Mouse (Mus musculus): Measurements from ENCODE around the gene Prima1. TPM values are rescaled to one million over a fixed set of nuclear protein-coding genes. Genes with fewer than 3 reads are reported as not detected.
A peak's percentile ranks its signal among the peaks of the same experiment; 100 is the strongest.

Gene Prima1
- 3.4 and 3.5 TPM in 2 replicates for polyA plus RNA-seq (2014; fragmentation: Nextera tagmentation; extraction: Ambion mirVana)

GRCm38 (mm10) chr12:103242083-103242581 lies at the start of gene Prima1:
Gene Prima1, minus strand, starts transcription at chr12:103242150.
- H3K4me2 ChIP-seq (replicated peaks; ENCODE audit: low read depth, low read length), result peak within 1 kb of the TSS; percentile 88
- no peaks in the 10 kb centered on the region for H3K36me3 ChIP-seq (ENCODE audit: control insufficient read depth, insufficient read depth, low read length)
- no peaks in the 10 kb centered on the region for H3K27me3 ChIP-seq (ENCODE audit: control insufficient read depth, insufficient read depth, low read length)
- H3K9me3 ChIP-seq (ENCODE audit: control insufficient read depth, low read depth, low read length), result no peaks in the 10 kb centered on the region
- H3K4me3 ChIP-seq (ENCODE audit: low read depth, low read length), result peak within 1 kb of the TSS; percentile 68
- H3K27ac ChIP-seq (ENCODE audit: low read length), result peak within 1 kb of the TSS; percentile 86
- H3K9ac ChIP-seq (replicated peaks; ENCODE audit: low read depth, low read length), result peak within 1 kb of the TSS; percentile 57
- peak; percentile 80 for ATAC-seq (ENCODE audit: insufficient number of reproducible peaks, insufficient read depth, low FRiP score, low read depth)
- under 1% methylated on average over 54 of the region's 54 CpGs for WGBS
- H3K4me1 ChIP-seq (ENCODE audit: control insufficient read depth, insufficient read depth, low read length), result no peaks in the 10 kb centered on the region

GRCm38 (mm10) chr12:103287276-103287675 lies 45.3 kb upstream of the Prima1 start:
- H3K27me3 ChIP-seq (ENCODE audit: control insufficient read depth, insufficient read depth, low read length), result no peaks in the 10 kb centered on the region
- no peak overlapping the region for H3K4me3 ChIP-seq (ENCODE audit: low read depth, low read length)
- H3K9me3 ChIP-seq (ENCODE audit: control insufficient read depth, low read depth, low read length), result no peaks in the 10 kb centered on the region
- no peak overlapping the region for H3K4me2 ChIP-seq (replicated peaks; ENCODE audit: low read depth, low read length)
- H3K27ac ChIP-seq (ENCODE audit: low read length), result no peak overlapping the region
- H3K36me3 ChIP-seq (ENCODE audit: control insufficient read depth, insufficient read depth, low read length), result no peaks in the 10 kb centered on the region
- WGBS, result 66% methylated on average over 4 of the region's 4 CpGs
- H3K4me1 ChIP-seq (ENCODE audit: control insufficient read depth, insufficient read depth, low read length), result no peaks in the 10 kb centered on the region
- no peak for ATAC-seq (ENCODE audit: insufficient number of reproducible peaks, insufficient read depth, low FRiP score, low read depth)
- no peak overlapping the region for H3K9ac ChIP-seq (replicated peaks; ENCODE audit: low read depth, low read length)

GRCm38 (mm10) chr12:103283411-103283810 lies 41.5 kb upstream of the Prima1 start:
- no peak for ATAC-seq (ENCODE audit: insufficient number of reproducible peaks, insufficient read depth, low FRiP score, low read depth)
- H3K4me3 ChIP-seq (ENCODE audit: low read depth, low read length), result no peak overlapping the region
- H3K9me3 ChIP-seq (ENCODE audit: control insufficient read depth, low read depth, low read length), result no peaks in the 10 kb centered on the region
- no peak overlapping the region for H3K27ac ChIP-seq (ENCODE audit: low read length)
- no peaks in the 10 kb centered on the region; the same call in 1 of the 2 replicates for H3K4me1 ChIP-seq (ENCODE audit: control insufficient read depth, insufficient read depth, low read length)
- no peaks in the 10 kb centered on the region for H3K27me3 ChIP-seq (ENCODE audit: control insufficient read depth, insufficient read depth, low read length)
- H3K4me2 ChIP-seq (replicated peaks; ENCODE audit: low read depth, low read length), result no peak overlapping the region
- H3K36me3 ChIP-seq (ENCODE audit: control insufficient read depth, insufficient read depth, low read length), result no peaks in the 10 kb centered on the region
- 81% methylated on average over 3 of the region's 3 CpGs for WGBS
- H3K9ac ChIP-seq (replicated peaks; ENCODE audit: low read depth, low read length), result no peak overlapping the region

- Histone ChIP-seq H3K27ac (ENCODE audit: low read length) (no peak overlapping the region), H3K4me1 (ENCODE audit: control insufficient read depth, insufficient read depth, low read length) (no peaks in the 10 kb centered on the region; the same call in 1 of the 2 replicates), H3K9me3 (ENCODE audit: control insufficient read depth, low read depth, low read length) (no peaks in the 10 kb centered on the region), H3K36me3 (ENCODE audit: control insufficient read depth, insufficient read depth, low read length) (no peaks in the 10 kb centered on the region), H3K27me3 (ENCODE audit: control insufficient read depth, insufficient read depth, low read length) (no peaks in the 10 kb centered on the region), H3K4me3 (ENCODE audit: low read depth, low read length) (no peak overlapping the region), H3K4me2 (replicated peaks; ENCODE audit: low read depth, low read length) (no peak overlapping the region), H3K9ac (replicated peaks; ENCODE audit: low read depth, low read length) (no peak overlapping the region)
- 68% methylated on average over 6 of the region's 6 CpGs for WGBS
- ATAC-seq (ENCODE audit: insufficient number of reproducible peaks, insufficient read depth, low FRiP score, low read depth), result no peak
Measured at GRCm38 (mm10) chr12:103282936-103283335, 41.0 kb upstream of the Prima1 start.

- no peak overlapping the region for H3K27ac ChIP-seq (ENCODE audit: low read length)
- H3K4me2 ChIP-seq (replicated peaks; ENCODE audit: low read depth, low read length), result no peak overlapping the region
- no peaks in the 10 kb centered on the region for H3K9me3 ChIP-seq (ENCODE audit: control insufficient read depth, low read depth, low read length)
- ATAC-seq (ENCODE audit: insufficient number of reproducible peaks, insufficient read depth, low FRiP score, low read depth), result peak; percentile 47; the same call in 1 of the 2 replicates
- H3K27me3 ChIP-seq (ENCODE audit: control insufficient read depth, insufficient read depth, low read length), result no peaks in the 10 kb centered on the region
- H3K4me1 ChIP-seq (ENCODE audit: control insufficient read depth, insufficient read depth, low read length), result no peaks in the 10 kb centered on the region; the same call in 1 of the 2 replicates
- 25% methylated on average over 4 of the region's 4 CpGs for WGBS
- no peaks in the 10 kb centered on the region for H3K36me3 ChIP-seq (ENCODE audit: control insufficient read depth, insufficient read depth, low read length)
- H3K4me3 ChIP-seq (ENCODE audit: low read depth, low read length), result no peak overlapping the region
- H3K9ac ChIP-seq (replicated peaks; ENCODE audit: low read depth, low read length), result no peak overlapping the region
Measured at GRCm38 (mm10) chr12:103281912-103282311, 40.0 kb upstream of the Prima1 start.

- peaks cover 3% of the 10 kb centered on the region; the same call in 1 of the 2 replicates for H3K4me1 ChIP-seq (ENCODE audit: control insufficient read depth, insufficient read depth, low read length)
- H3K9ac ChIP-seq (replicated peaks; ENCODE audit: low read depth, low read length), result no peak overlapping the region
- H3K4me3 ChIP-seq (ENCODE audit: low read depth, low read length), result no peak overlapping the region
- peak; percentile 68; the same call in 1 of the 2 replicates for ATAC-seq (ENCODE audit: insufficient number of reproducible peaks, insufficient read depth, low FRiP score, low read depth)
- H3K4me2 ChIP-seq (replicated peaks; ENCODE audit: low read depth, low read length), result no peak overlapping the region
- no peaks in the 10 kb centered on the region for H3K27me3 ChIP-seq (ENCODE audit: control insufficient read depth, insufficient read depth, low read length)
- no peaks in the 10 kb centered on the region for H3K36me3 ChIP-seq (ENCODE audit: control insufficient read depth, insufficient read depth, low read length)
- H3K27ac ChIP-seq (ENCODE audit: low read length), result no peak overlapping the region
- H3K9me3 ChIP-seq (ENCODE audit: control insufficient read depth, low read depth, low read length), result no peaks in the 10 kb centered on the region
- 13% methylated on average over 2 of the region's 2 CpGs for WGBS
Measured at GRCm38 (mm10) chr12:103281491-103281890, 39.5 kb upstream of the Prima1 start.

- peak; percentile 33; the same call in 1 of the 2 replicates for ATAC-seq (ENCODE audit: insufficient number of reproducible peaks, insufficient read depth, low FRiP score, low read depth)
- 49% methylated on average over 4 of the region's 4 CpGs for WGBS
- H3K9ac ChIP-seq (replicated peaks; ENCODE audit: low read depth, low read length), result no peak overlapping the region
- H3K4me3 ChIP-seq (ENCODE audit: low read depth, low read length), result no peak overlapping the region
- H3K27ac ChIP-seq (ENCODE audit: low read length), result no peak overlapping the region
- peaks cover 3% of the 10 kb centered on the region; the same call in 1 of the 2 replicates for H3K4me1 ChIP-seq (ENCODE audit: control insufficient read depth, insufficient read depth, low read length)
- H3K9me3 ChIP-seq (ENCODE audit: control insufficient read depth, low read depth, low read length), result no peaks in the 10 kb centered on the region
- H3K27me3 ChIP-seq (ENCODE audit: control insufficient read depth, insufficient read depth, low read length), result no peaks in the 10 kb centered on the region
- H3K36me3 ChIP-seq (ENCODE audit: control insufficient read depth, insufficient read depth, low read length), result no peaks in the 10 kb centered on the region
- no peak overlapping the region for H3K4me2 ChIP-seq (replicated peaks; ENCODE audit: low read depth, low read length)
Measured at GRCm38 (mm10) chr12:103276422-103276821, 34.5 kb upstream of the Prima1 start.

- WGBS, result 92% methylated on average over 2 of the region's 2 CpGs
- H3K9ac ChIP-seq (replicated peaks; ENCODE audit: low read depth, low read length), result no peak overlapping the region
- no peak overlapping the region for H3K27ac ChIP-seq (ENCODE audit: low read length)
- no peak overlapping the region for H3K4me3 ChIP-seq (ENCODE audit: low read depth, low read length)
- no peaks in the 10 kb centered on the region for H3K36me3 ChIP-seq (ENCODE audit: control insufficient read depth, insufficient read depth, low read length)
- H3K9me3 ChIP-seq (ENCODE audit: control insufficient read depth, low read depth, low read length), result no peaks in the 10 kb centered on the region
- H3K4me2 ChIP-seq (replicated peaks; ENCODE audit: low read depth, low read length), result no peak overlapping the region
- H3K27me3 ChIP-seq (ENCODE audit: control insufficient read depth, insufficient read depth, low read length), result no peaks in the 10 kb centered on the region
- no peak for ATAC-seq (ENCODE audit: insufficient number of reproducible peaks, insufficient read depth, low FRiP score, low read depth)
- H3K4me1 ChIP-seq (ENCODE audit: control insufficient read depth, insufficient read depth, low read length), result peaks cover 3% of the 10 kb centered on the region; the same call in 1 of the 2 replicates
Measured at GRCm38 (mm10) chr12:103273732-103274131, 31.8 kb upstream of the Prima1 start.

- H3K9me3 ChIP-seq (ENCODE audit: control insufficient read depth, low read depth, low read length), result no peaks in the 10 kb centered on the region
- H3K27ac ChIP-seq (ENCODE audit: low read length), result no peak overlapping the region
- H3K4me3 ChIP-seq (ENCODE audit: low read depth, low read length), result no peak overlapping the region
- H3K4me2 ChIP-seq (replicated peaks; ENCODE audit: low read depth, low read length), result no peak overlapping the region
- H3K27me3 ChIP-seq (ENCODE audit: control insufficient read depth, insufficient read depth, low read length), result no peaks in the 10 kb centered on the region
- peaks cover 3% of the 10 kb centered on the region; the same call in 1 of the 2 replicates for H3K4me1 ChIP-seq (ENCODE audit: control insufficient read depth, insufficient read depth, low read length)
- no peak for ATAC-seq (ENCODE audit: insufficient number of reproducible peaks, insufficient read depth, low FRiP score, low read depth)
- WGBS, result 63% methylated on average over 6 of the region's 6 CpGs
- no peaks in the 10 kb centered on the region for H3K36me3 ChIP-seq (ENCODE audit: control insufficient read depth, insufficient read depth, low read length)
- H3K9ac ChIP-seq (replicated peaks; ENCODE audit: low read depth, low read length), result no peak overlapping the region
Measured at GRCm38 (mm10) chr12:103273051-103273450, 31.1 kb upstream of the Prima1 start.

All from stomach, embryonic 14.5 days (tissue).